Mouse (Mus musculus): ENCODE data around the gene Syce1l.

Syce1l gene

DNA sequence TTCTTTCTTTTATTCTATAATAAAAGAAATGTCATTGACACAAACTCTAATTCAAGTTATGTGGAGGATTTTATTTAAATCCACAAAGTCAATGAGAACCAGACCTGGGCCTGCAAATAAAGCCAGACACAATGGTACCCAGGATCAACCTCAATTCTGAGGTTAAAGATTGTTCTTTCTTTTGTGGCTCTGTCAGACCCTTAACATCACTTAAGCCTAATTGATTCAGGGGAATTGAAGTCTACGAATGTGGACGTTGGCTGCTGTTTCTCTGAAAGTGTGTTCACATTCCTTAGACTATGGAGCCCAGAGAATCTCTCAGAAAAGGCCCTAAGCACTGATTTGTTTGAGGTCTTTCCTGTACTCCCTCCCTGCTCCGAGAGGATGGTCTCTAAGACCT lies 30.3 kb downstream of the Syce1l start:
- no peak for DNase-seq (ENCODE audit: low spot score)

DNA sequence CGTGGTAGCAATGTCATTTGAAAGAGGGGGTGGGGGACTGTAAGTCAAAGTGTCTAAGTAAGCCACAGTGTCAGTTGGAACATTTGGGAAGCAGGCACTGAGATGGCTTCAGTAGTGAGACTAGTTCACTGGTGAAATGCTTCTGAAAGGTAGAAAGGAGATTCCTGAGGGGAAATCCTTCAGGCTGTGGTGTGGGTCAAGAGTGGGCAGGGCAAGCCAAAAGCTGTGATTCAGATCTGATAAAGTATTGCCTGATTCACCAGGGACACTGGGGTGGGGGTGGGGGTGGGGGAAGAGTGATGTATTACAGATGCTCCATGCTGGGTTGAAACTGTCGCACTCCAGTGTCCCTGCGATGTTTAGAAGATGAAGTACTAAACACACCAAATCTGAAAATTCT lies 31.6 kb downstream of the Syce1l start:
- DNase-seq (ENCODE audit: low spot score) = no peak

DNA sequence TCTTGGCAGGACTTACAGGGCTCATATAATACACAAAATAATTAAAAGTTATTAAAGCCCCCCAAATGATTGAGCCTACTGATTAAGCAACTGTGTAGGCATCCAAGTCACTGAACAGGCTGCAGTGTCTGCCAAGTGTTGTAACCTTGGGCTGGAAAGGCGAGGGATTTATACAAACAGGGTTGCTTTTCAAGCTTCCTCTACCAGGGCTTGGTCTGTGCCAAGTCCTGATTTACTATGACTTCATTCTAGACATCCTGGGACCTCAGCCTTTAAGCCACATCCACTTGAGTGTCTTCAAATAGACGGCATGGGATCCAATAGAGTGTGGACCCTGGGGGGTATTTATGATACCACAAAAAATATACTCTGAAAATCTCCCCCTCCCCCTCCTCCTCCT lies 32.3 kb downstream of the Syce1l start:
- no peak for DNase-seq (ENCODE audit: low spot score)

DNA sequence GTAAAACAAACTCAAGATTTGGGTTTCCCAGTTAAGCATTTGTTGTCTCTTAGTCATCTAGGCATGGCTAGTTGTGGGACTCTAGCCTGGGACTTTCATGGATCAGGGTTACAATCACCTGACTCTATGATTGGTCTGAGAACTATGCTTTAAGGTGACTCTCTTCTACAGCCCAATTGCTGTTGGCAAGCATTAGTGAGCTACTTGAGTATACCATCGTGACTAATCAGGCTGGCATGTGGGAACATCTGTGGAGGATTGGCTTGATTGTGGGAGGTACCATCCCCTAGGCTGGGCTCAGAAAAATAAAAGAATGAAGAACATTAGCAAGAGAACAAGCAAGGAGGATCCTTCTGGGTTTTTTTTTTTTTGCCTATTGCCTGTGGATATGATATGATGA lies 33.8 kb downstream of the Syce1l start:
- no peak for DNase-seq (ENCODE audit: low spot score)

DNA sequence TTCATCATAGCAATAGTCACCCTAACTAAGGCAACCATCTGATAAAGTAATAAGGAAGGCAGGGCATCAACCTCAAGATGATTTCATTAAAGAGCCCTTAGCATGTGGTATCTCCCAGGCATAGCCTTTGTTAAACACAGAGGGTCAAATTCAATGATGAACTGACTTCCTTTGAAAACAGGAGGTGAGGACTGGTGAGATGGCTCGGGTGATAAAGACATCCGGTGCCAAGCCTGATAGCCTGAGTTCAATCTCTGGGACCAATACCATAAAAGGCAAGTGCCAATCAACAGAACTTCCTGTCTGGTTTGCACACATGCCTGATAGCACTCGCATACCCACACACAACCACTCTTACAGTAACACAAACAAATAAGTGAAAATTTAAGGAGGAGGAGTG lies 36.3 kb downstream of the Syce1l start:
- DNase-seq (ENCODE audit: low spot score) = no peak

DNA sequence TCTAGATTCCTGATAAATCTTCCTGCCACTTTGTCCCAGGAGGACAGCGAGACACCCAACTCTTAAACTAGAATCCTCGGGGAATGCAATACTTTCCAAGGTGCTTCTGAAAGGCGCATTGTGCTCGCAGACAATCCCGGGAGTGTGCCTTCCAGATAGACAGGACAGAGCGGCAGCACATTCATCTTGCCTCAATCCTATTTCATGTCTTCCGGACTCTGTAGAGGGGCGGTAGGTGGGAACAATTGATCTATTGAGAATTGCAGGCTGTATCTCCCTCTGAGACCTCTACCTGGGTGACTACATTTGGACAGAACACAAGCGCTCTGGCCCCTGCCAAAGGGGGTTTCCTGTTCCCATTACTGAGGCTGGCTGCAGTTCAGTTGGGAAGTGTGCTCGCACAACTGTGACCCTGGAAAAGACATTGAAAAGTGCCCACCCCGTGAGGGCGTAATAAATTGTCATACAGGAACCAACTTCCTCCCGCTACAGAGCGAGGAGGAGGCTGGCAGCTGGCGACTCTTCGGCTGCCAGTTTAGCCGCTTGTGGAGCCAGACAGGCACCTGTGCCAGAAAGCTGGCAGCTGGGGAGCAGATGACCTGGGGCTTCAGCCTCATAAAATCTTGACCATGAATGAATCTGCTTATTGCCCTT lies 45.0 kb downstream of the Syce1l start:
- DNase-seq (ENCODE audit: low spot score) = no peak

DNA sequence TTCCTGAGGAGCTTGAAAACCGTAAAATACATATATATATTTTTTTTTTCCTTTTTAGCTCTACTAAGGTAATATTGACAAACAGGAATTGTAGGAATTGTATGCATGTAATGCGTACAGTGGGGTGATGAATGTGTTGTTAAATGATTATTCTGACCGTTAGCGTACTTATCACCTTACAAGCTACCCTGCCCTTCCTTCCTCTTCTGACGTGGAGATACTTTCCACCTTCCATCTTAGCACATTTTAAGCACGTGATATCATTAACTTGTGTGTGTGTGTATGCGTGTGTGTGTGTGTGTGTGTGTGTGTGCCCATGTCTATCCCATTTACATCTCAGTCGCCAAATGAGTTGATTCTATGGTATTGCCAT lies 45.5 kb downstream of the Syce1l start:
- DNase-seq (ENCODE audit: low spot score) = no peak

DNA sequence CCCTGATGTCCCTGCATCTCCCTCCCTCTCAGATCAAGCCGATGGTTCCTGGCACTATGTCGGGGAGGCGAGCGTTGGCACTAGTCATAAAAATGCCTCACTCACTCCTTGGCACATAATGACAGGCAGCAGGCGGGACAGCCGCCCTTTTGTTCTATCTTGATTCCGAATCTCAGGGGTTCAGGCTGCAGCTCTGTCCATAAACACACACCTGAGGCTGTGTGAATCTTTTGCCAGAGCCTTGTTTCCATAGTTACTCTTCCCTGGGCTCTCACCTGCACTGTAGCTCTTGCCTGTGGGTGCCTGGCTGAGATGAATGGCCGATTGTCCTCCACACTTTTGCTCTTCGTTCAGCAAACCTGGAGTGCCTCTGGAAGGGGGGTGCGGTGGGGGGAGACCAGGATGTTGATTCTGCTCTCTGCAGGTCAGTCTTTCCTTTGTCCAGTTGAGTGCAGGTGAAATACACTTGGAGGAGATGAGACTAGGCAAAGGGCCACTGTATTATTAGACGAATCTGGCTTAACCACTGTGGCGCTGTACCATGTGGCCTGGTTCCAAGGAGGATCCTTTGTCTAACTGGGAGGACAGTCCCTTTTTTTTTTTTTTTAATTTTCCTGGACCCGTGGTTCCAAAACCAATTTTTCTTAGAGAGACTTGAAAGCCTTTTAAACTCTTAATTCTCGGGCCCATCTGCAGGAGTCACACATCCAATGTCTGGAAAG lies 48.8 kb downstream of the Syce1l start:
- no peak for DNase-seq (ENCODE audit: low spot score)

DNA sequence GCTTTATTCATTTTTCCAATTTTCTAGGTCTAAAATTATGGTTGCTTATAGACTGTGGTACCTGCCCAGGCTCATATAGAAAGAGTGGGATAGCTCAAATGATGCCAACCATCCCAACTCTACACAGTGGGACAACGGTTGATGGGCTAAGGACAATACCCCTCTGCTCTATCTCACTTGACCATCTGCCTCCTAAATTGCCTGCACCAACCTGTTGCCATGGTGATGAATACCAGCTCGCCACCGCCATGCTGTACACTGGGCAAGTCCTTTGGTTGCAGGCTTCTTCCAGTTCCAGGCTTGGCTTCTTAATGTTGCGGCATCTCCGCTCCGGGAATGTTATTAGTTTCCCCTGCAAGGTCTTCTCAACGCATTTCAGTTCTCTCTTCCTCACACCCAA lies 62.0 kb downstream of the Syce1l start:
- DNase-seq (ENCODE audit: low spot score) = no peak

Data from ovary, adult 18-20 months (tissue).